12 mouse cellular contexts compared by ENCODE assay signal in the genomic region with DNA sequence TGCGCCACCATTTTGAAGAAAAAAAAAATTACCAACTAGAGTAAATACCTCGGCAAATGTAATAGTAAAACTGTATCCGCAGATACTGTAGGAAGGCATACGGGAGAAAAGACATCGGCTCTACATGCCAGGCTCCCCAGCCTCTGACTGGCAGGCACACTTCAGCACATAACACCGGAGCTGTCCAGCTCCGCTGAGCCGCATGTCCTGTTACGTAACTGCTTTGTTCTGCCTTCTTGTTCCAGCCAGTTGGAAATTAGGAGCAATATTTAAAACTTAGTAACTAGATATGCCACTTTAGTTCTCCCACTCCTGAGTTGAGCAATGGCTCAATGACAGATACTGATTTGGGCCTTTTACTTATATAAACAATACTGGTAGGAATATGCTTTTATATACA.
"Had no signal": no experiment of that assay in that cellular context is flagged by ENCODE, and none has a peak within 500 bp of the region (broad histone marks: within the 10 kb centered on the region; RNA-seq: fewer than 3 reads in every experiment).

No protein-coding gene starts in this region.

- H3K9ac ChIP-seq: limb, embryonic 13.5 days; liver, embryonic 14.5 days; lung, embryonic 15.5 days; midbrain, embryonic 13.5 days; neural tube, embryonic 15.5 days had no signal

- H3K36me3 ChIP-seq: limb, embryonic 13.5 days; lung, embryonic 15.5 days; midbrain, embryonic 13.5 days; neural tube, embryonic 15.5 days had no signal

- DNase-seq: kidney, adult 8-10 months; kidney, postnatal 14 days; left cerebral cortex, postnatal 4 days; right cerebral cortex, adult 18-20 months; right cerebral cortex, postnatal 25 days; thymus, postnatal 4 days had no signal

- ATAC-seq: intestine, embryonic 16.5 days; midbrain, embryonic 13.5 days had no signal

- H3K4me1 ChIP-seq: limb, embryonic 13.5 days; lung, embryonic 15.5 days; midbrain, embryonic 13.5 days; neural tube, embryonic 15.5 days had no signal

- H3K4me3 ChIP-seq: limb, embryonic 13.5 days; lung, embryonic 15.5 days; midbrain, embryonic 13.5 days; neural tube, embryonic 15.5 days had no signal

- H3K9me3 ChIP-seq: limb, embryonic 13.5 days; lung, embryonic 15.5 days; neural tube, embryonic 15.5 days had no signal

- H3K27ac ChIP-seq: limb, embryonic 13.5 days; liver, embryonic 14.5 days; lung, embryonic 15.5 days; midbrain, embryonic 13.5 days; neural tube, embryonic 15.5 days had no signal

- H3K27me3 ChIP-seq: limb, embryonic 13.5 days; lung, embryonic 15.5 days; midbrain, embryonic 13.5 days; neural tube, embryonic 15.5 days had no signal

- H3K4me2 ChIP-seq: limb, embryonic 13.5 days; lung, embryonic 15.5 days; midbrain, embryonic 13.5 days; neural tube, embryonic 15.5 days had no signal
